Mouse (Mus musculus): ENCODE data around the gene Pde5a. TPM values are rescaled to one million over a fixed set of nuclear protein-coding genes. Genes with fewer than 3 reads are reported as not detected.

Gene Pde5a
- polyA plus RNA-seq, 1 experiment from 2014 or later, result 12.0 TPM

DNA sequence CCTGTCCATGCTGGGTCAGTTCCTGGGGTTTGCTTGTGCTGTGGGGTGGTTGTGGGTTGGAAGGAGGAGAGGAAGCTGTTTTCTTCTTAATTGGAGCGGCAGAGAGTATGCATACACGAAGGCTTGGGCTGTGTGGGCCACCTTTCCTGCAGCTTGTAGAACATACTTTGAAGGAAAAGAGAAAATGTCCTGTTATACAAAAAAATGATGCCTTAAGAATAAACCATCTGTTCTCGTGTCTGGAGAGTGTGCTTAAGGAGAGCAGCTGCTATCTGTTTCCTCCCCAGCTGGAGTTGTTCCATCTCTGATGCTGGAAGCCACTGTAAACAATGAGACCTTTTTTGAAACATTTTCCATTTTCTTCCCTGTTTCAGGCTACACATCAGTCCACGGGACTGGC is 85.8 kb downstream of the Pde5a start:
- H3K9ac ChIP-seq (ENCODE audit: low read length), result no peak overlapping the region
- ATAC-seq (ENCODE audit: low FRiP score, low TSS enrichment) (peak; percentile 57; the same call in 1 of the 2 replicates), DNase-seq (ENCODE audit: low spot score) (no peak)
- WGBS, result 44% methylated on average over 4 of the region's 4 CpGs
- H3K4me3 ChIP-seq (ENCODE audit: low read depth, low read length), result no peak overlapping the region
- no peaks in the 10 kb centered on the region for H3K27me3 ChIP-seq (ENCODE audit: control insufficient read depth, insufficient read depth, low read length)
- no peak overlapping the region for H3K4me2 ChIP-seq (replicated peaks; ENCODE audit: low read depth)
- TF ChIP-seq EP300 (optimal IDR thresholded peaks at IDR 0.05), result no peak
- TF ChIP-seq CTCF (IDR thresholded peaks at IDR 0.05; ENCODE audit: low read depth), result no peak
- peak overlapping the region; percentile 86 for H3K27ac ChIP-seq (replicated peaks)
- no peaks in the 10 kb centered on the region for H3K36me3 ChIP-seq (ENCODE audit: control insufficient read depth, insufficient read depth, low read length)
- H3K4me1 ChIP-seq (replicated peaks; ENCODE audit: control insufficient read depth, insufficient read depth), result peaks cover 5% of the 10 kb centered on the region; the same call in 1 of the 2 replicates
- no peaks in the 10 kb centered on the region for H3K9me3 ChIP-seq (ENCODE audit: control insufficient read depth, low read length)

DNA sequence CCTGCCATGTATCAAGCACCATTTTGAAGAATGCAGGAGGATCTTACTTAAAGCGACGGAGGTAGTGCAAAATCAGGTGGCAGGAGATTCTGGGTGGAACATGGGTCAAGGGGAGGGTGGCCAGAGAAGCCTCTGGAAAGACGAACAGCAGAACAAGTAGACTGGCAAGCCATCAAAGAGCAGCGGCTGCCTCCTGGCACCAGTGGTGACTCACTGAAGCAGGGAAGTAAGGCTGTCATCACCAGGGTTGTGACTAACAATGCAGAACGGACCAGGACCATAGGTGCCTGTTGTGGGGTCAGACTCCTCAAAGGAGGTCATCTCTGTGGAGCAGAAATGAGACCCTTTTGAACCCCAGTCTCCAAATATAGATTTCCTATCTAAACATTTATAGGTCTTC is 89.5 kb downstream of the Pde5a start:
- no peaks in the 10 kb centered on the region for H3K27me3 ChIP-seq (ENCODE audit: control insufficient read depth, insufficient read depth, low read length)
- DNase-seq (ENCODE audit: low spot score) (no peak), ATAC-seq (ENCODE audit: low FRiP score, low TSS enrichment) (no peak)
- no peak overlapping the region for H3K9ac ChIP-seq (ENCODE audit: low read length)
- peaks cover 5% of the 10 kb centered on the region; the same call in 1 of the 2 replicates for H3K4me1 ChIP-seq (replicated peaks; ENCODE audit: control insufficient read depth, insufficient read depth)
- no peak overlapping the region for H3K4me2 ChIP-seq (replicated peaks; ENCODE audit: low read depth)
- H3K27ac ChIP-seq (replicated peaks), result no peak overlapping the region
- H3K9me3 ChIP-seq (ENCODE audit: control insufficient read depth, low read length), result no peaks in the 10 kb centered on the region
- no peak overlapping the region for H3K4me3 ChIP-seq (ENCODE audit: low read depth, low read length)
- peaks cover 4% of the 10 kb centered on the region; the same call in 1 of the 2 replicates for H3K36me3 ChIP-seq (ENCODE audit: control insufficient read depth, insufficient read depth, low read length)
- 78% methylated on average over 5 of the region's 5 CpGs for WGBS
- TF ChIP-seq EP300 (optimal IDR thresholded peaks at IDR 0.05) (no peak), CTCF (IDR thresholded peaks at IDR 0.05; ENCODE audit: low read depth) (no peak)

DNA sequence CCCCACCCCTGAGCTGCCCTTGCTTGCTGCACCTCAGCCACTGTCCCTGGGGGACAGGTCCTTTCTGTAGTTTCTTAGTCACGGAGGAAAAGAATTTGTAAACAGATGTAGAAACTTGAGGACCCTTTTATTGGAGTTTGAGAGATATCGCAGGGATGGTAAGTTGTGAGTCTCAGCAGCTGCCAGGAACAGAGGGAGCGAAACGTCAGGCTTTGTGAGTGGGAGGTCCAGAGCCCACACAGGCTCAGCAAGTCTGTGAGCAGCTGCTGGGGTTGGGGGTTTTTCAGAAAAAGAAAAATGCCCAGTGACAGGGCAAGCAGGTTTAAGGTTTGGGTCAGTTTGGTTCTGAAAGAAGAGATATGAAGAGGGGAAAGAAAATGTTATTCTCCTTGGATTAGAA is 92.0 kb downstream of the Pde5a start:
- no peak for DNase-seq (ENCODE audit: low spot score)
- Histone ChIP-seq H3K4me2 (replicated peaks; ENCODE audit: low read depth) (no peak overlapping the region), H3K36me3 (ENCODE audit: control insufficient read depth, insufficient read depth, low read length) (peaks cover 6% of the 10 kb centered on the region; the same call in 1 of the 2 replicates), H3K27ac (replicated peaks) (0 out of 2 replicates have a peak overlapping the region, but pooled peaks have one; percentile 24), H3K4me1 (replicated peaks; ENCODE audit: control insufficient read depth, insufficient read depth) (no peaks in the 10 kb centered on the region), H3K9ac (ENCODE audit: low read length) (no peak overlapping the region), H3K4me3 (ENCODE audit: low read depth, low read length) (no peak overlapping the region), H3K27me3 (ENCODE audit: control insufficient read depth, insufficient read depth, low read length) (no peaks in the 10 kb centered on the region), H3K9me3 (ENCODE audit: control insufficient read depth, low read length) (no peaks in the 10 kb centered on the region)
- 41% methylated on average over 4 of the region's 4 CpGs for WGBS
- TF ChIP-seq CTCF (IDR thresholded peaks at IDR 0.05; ENCODE audit: low read depth), result no peak
- no peak for TF ChIP-seq EP300 (optimal IDR thresholded peaks at IDR 0.05)
- ATAC-seq (ENCODE audit: low FRiP score, low TSS enrichment), result no peak

DNA sequence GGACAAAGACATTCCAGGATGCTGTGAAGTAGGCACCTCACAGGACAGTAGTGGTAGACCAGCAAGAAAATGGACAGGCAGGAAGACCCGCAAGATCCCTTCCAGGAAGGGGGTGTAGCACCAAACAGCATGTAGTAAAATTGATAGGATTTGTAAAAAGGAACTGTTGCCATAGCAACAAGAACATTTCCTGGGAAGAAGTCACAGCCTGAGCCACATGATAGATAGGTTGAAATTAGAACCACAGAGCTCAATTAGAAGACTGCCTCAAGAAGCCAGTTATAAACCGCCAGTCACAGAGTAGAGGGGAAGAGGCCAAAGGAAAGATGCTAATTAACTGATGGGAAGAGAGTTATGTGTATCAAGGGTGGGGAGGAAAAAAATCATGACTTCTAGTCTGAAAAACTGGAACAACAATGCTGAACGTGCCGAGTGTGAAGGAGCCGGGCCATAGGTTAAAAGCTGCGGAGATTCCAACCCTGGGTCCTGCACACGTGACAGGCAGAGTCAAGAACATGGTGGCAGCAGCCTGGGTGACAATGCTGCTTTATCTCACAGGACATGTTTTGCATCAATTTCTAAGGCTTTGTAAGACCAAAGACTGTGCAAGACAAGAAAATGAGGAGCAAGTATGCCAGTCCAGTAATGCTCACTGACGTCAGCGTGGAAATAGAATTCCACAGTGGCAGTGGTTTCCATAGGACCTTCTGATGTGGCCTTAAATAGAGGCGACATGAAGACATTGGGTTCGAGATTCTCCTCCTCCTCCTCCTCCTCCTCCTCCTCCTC is 99.7 kb downstream of the Pde5a start:
- Histone ChIP-seq H3K4me3 (ENCODE audit: low read depth, low read length) (no peak overlapping the region), H3K4me2 (replicated peaks; ENCODE audit: low read depth) (no peak overlapping the region), H3K36me3 (ENCODE audit: control insufficient read depth, insufficient read depth, low read length) (peaks cover 3% of the 10 kb centered on the region; the same call in 1 of the 2 replicates), H3K27me3 (ENCODE audit: control insufficient read depth, insufficient read depth, low read length) (no peaks in the 10 kb centered on the region), H3K4me1 (replicated peaks; ENCODE audit: control insufficient read depth, insufficient read depth) (no peaks in the 10 kb centered on the region), H3K9ac (ENCODE audit: low read length) (no peak overlapping the region), H3K9me3 (ENCODE audit: control insufficient read depth, low read length) (no peaks in the 10 kb centered on the region), H3K27ac (replicated peaks) (no peak overlapping the region)
- no peak for ATAC-seq (ENCODE audit: low FRiP score, low TSS enrichment)
- DNase-seq (ENCODE audit: low spot score), result no peak
- TF ChIP-seq EP300 (optimal IDR thresholded peaks at IDR 0.05) (no peak), CTCF (IDR thresholded peaks at IDR 0.05; ENCODE audit: low read depth) (no peak)
- WGBS, result 85% methylated on average over 11 of the region's 11 CpGs

DNA sequence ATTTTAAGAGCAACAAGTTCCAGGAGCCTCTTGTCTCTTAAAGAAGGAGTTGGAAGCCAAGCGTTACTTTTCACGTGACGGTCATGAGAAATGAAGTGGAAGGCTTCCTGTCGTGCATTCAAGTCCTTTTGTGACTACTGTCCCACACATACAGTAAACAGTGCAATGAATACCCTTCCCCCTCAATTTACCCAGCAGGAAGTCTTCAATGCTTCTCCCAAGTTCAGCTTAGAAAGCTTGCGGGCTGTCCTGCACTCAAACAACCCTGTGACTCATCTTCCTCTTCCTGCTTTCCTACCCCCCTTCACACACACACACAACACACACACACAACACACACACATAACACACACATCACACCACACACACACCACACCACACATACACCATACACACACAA is 105.8 kb downstream of the Pde5a start:
- H3K4me1 ChIP-seq (replicated peaks; ENCODE audit: control insufficient read depth, insufficient read depth), result no peaks in the 10 kb centered on the region
- ATAC-seq (ENCODE audit: low FRiP score, low TSS enrichment), result peak; percentile 10; the same call in 1 of the 2 replicates
- no peak for TF ChIP-seq EP300 (optimal IDR thresholded peaks at IDR 0.05)
- no peak for TF ChIP-seq CTCF (IDR thresholded peaks at IDR 0.05; ENCODE audit: low read depth)
- 48% methylated on average over 5 of the region's 5 CpGs for WGBS
- H3K4me2 ChIP-seq (replicated peaks; ENCODE audit: low read depth), result no peak overlapping the region
- H3K27ac ChIP-seq (replicated peaks), result peak overlapping the region; percentile 76
- H3K36me3 ChIP-seq (ENCODE audit: control insufficient read depth, insufficient read depth, low read length), result 0 out of 2 replicates have a peak, but pooled peaks cover 3% of the 10 kb centered on the region
- no peak for DNase-seq (ENCODE audit: low spot score)
- no peak overlapping the region for H3K9ac ChIP-seq (ENCODE audit: low read length)
- no peaks in the 10 kb centered on the region for H3K27me3 ChIP-seq (ENCODE audit: control insufficient read depth, insufficient read depth, low read length)
- no peak overlapping the region for H3K4me3 ChIP-seq (ENCODE audit: low read depth, low read length)
- H3K9me3 ChIP-seq (ENCODE audit: control insufficient read depth, low read length), result no peaks in the 10 kb centered on the region
